Mouse (Mus musculus): ENCODE data around the gene Nwd1.

Gene Nwd1

GRCm38 (mm10) chr8:72712569-72712968 is 66.1 kb downstream of the Nwd1 start:
- DNase-seq, result no peak

- DNase-seq, result no peak
Measured at GRCm38 (mm10) chr8:72716594-72716993, 70.1 kb downstream of the Nwd1 start.

DNA sequence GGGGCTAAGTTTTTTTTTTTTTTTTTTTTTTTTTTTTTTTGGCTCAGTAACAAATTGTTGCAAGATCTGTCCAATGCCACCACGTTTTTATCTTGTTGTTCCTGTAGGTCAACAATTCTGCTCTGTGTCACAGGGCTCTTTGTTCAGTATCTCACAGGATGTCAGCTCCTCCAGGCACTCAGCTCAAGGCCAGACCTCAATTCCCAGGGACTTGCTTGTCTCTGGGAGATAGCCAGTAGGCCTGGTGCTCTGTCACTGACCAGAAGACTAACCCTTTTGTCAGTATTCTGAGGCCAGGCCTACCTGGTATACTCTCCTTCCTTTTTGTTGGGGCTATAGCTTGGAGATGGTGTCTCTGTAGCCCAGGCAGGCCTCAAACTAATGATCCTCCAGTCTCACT is 74.0 kb downstream of the Nwd1 start:
- no peak for DNase-seq

GRCm38 (mm10) chr8:72722769-72723650 is 76.5 kb downstream of the Nwd1 start, which contains the start of gene Sin3b:
Gene Sin3b, plus strand, starts transcription at chr8:72723285.
- DNase-seq, result peak; percentile 93

DNA sequence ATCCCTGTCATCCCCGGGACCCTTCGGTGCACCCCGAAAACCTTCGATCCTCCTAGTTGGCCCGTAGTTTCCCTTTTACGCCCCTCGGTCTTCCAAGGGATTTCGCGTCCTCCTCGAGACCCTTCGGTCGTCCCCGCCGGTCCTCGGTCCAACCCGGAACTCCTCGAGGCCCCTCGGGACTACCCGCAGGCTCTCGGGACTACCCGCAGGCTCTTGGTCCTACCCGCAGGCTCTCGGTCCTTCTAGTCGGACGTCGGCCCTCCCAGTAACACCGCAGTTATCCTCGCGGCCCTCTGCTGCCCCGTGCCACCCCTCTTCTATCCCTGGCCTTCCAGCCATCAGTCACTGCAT is 77.1 kb downstream of the Nwd1 start:
- peak; percentile 12 for DNase-seq

GRCm38 (mm10) chr8:72728636-72729035 is 82.1 kb downstream of the Nwd1 start:
- DNase-seq, result no peak

GRCm38 (mm10) chr8:72735001-72735400 is 88.5 kb downstream of the Nwd1 start:
- no peak for DNase-seq

DNA sequence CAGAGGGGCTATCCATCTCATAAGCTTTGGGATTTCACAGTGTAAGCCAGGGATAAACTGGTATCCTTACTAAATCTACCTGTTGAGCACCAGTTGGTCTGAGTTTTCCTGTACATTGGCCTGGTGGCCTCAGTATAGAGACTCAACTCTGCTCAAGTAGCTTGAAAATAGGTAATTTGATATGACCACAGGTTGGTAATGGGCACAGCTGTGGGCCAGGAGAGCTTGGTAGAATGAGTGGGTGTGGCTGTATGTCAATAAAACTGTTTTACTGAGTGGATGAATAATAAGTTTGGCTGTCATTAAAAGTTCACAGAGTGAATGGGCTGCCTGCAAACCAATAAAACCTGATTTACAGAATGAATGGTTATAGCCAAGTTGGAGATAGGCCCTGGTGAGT is 90.4 kb downstream of the Nwd1 start:
- no peak for DNase-seq

DNA sequence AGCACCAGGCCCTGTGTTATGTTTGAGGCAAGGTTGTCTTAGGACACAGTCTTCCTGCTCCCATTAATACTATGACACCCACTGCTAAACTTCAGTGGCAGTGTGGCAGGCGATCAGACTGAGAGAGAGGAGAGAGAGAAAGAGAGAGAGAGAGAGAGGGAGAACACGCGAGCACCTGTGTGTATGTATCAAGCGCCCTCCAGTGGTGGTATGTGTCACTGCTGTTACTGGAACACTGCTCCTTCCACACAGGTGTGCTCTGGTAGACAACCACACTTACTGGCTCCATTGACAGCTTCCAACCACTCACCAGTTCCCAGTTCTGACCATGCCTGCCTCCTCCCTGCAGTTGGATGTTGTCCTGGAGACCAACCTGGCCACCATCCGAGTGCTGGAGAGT is 99.5 kb downstream of the Nwd1 start:
- peak; percentile 51 for DNase-seq

DNA sequence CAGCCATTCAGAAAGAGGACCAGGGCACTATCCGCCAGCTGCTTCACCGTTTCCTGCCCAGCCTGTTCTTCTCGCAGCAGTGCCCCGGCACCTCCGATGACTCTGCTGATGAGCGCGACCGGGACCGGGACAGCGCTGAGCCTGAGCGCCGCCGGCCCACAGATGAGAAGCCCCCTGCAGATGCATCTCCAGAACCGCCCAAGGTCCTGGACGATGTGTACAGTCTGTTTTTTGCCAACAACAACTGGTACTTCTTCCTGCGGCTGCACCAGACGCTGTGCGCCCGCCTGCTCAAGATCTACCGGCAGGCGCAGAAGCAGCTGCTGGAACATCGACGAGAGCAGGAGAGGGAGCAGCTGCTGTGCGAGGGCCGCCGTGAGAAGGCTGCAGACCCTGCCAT is 103.3 kb downstream of the Nwd1 start:
- DNase-seq, result no peak

DNA sequence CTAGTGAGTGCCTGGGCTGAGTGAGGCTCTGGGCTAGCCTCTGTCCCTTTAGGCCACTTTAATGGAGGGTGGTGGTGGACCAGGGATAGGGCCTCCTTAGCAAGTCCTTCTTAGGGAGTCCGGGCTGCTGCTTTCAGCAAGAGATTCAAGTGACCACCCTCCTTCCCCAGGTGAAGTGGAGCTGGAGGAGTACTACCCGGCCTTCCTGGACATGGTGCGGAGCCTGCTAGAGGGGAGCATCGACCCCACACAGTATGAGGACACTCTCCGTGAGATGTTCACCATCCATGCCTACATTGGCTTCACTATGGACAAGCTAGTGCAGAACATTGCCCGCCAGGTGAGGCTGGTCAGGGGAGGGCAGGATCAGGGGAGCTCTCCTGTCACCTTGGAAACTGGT is 103.8 kb downstream of the Nwd1 start:
- DNase-seq, result peak; percentile 1

GRCm38 (mm10) chr8:72751126-72751525 is 104.6 kb downstream of the Nwd1 start:
- peak; percentile 1 for DNase-seq

DNA sequence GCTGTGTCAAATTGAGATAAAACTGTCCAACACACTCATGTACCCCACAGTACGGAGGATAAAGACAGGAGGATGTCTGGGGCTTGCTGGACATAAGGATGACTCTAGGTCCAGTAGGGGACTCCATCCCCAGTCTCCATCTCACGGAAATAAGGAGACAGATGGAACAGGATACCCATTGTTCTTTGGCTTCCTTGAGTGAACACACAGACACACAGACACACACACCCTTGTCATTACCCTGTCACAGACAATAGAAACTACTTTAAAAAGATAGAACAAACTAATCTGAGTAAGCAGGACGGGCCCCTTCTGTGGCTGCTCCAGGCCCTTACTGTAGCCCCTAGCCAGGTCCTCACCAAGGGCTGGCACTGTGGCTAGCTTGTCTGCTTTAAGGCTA is 105.8 kb downstream of the Nwd1 start:
- DNase-seq, result peak; percentile 1

- DNase-seq, result peak; percentile 2
Measured at GRCm38 (mm10) chr8:72753165-72753564, 106.7 kb downstream of the Nwd1 start.

GRCm38 (mm10) chr8:72753781-72754180 is 107.3 kb downstream of the Nwd1 start:
- DNase-seq, result peak; percentile 2

- peak; percentile 2 for DNase-seq
Measured at GRCm38 (mm10) chr8:72756031-72756430, 109.5 kb downstream of the Nwd1 start.

- DNase-seq, result no peak
Measured at GRCm38 (mm10) chr8:72756771-72757390, 110.4 kb downstream of the Nwd1 start.

- DNase-seq, result no peak
Measured at GRCm38 (mm10) chr8:72757426-72758195, 111.1 kb downstream of the Nwd1 start.

DNA sequence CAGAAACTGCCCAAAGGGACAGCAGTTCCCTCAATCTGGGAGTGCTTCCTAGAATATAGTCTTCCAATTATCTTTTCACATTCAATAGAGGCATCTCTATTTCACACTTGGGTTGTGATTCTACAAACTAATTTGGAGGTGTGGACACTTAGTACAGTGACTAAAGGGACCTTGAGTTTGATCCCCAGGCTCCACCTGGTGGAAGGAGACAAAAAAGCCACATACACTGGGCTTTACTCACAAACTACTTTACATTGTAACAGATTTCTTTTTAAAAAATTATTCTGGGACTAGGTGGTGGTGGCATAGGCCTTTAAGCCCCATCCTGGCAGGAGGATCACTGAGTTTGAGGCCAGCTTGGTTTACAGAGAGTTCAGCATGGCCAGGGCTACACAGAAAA is 111.8 kb downstream of the Nwd1 start:
- no peak for DNase-seq

DNA sequence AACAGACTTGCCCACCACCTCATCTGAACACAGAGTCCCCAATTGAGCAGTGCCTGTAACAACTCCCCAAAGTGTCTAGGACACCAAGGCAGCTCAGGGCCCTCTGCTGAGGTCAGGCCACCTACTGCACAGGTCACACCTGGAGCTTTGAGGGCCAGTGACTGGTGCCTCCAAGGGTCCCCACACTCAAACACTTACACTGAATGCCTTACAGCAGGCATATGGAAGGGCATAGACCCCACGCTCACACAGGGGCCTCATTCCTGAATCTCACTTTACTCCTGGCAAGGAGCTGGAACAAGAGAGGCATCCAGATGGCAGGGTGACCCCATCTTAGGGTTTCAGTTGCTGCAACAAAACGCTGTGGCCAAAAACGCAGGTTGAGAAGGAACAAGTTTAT is 113.7 kb downstream of the Nwd1 start:
- no peak for DNase-seq

DNA sequence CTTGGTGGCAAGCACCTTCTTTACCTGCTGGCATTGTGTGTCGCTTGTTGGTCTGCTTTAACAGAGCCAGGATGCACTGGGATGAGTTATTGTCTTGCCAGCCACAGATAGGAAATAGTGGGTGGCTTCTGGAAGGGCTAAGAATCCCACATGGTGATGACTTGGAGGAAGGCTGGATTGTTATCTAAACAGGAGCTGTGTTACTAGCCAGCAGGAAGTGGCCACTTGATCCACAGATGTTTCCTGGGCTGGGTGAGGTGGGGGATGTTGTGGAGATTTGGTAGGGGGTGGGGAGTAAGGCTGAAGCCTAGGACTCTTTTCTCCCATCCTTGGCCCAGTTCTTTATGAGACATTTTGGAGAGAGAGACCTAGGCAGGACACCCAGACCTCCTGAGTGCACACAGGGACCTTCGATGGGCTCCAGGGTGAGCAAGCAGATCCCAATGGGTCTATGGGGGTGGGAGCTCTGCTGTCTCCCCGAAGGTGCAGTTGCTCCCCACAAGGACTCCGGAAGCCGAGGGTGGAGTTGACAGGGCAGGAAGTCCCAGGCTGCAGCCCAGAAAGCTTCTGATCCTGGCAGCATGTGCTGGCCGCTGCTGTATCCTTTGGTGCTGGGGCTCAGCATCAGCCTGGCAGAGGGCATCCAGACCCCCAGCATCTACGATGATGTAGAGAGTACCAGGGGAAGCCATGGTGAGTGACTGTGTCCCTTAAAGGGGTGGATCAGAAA is 115.0 kb downstream of the Nwd1 start, which contains the start of gene F2rl3:
F2rl3 (plus strand) TSS at position 559 of the 730 bp plus-strand sequence.
- DNase-seq, result no peak

DNA sequence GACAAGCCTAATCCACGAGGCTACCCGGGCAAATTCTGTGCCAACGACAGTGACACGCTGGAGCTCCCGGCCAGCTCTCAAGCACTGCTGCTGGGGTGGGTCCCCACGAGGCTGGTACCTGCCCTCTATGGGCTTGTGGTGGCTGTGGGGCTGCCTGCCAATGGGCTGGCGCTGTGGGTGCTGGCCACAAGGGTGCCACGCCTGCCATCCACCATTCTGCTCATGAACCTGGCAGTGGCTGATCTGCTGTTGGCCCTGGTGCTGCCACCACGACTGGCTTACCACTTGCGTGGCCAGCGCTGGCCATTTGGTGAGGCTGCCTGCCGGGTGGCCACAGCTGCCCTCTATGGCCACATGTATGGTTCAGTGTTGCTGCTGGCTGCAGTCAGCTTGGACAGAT is 115.8 kb downstream of the Nwd1 start:
- DNase-seq, result no peak

DNA sequence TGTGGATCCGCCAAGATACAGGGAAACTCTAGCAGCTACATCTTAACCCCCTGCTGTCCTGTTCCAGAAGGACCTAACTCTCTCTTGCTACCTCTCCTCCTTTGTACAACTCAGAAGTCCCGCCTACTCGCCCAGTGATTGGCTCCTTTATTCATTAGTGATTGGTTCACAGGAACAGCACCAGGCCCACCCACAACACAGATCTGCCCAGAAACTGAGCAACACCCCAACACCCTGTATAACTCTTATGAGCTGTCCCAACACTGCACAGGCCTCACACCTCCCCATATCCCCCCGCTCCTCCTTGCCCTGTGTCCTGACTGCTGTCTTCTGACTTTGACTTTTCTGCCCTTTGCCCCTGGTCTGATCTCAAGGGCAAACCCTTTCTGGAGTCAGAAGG is 119.2 kb downstream of the Nwd1 start:
- DNase-seq, result no peak
